Mouse (Mus musculus) central nervous system, embryonic 11.5 days (tissue): Measurements from ENCODE around the gene Tas2r137. TPM values are rescaled to one million over a fixed set of nuclear protein-coding genes. Genes with fewer than 3 reads are reported as not detected.

Experiments used
- polyA plus RNA-seq: library from polyadenylated mRNA; depleted of rRNA; stranded (reverse); fragments of >200 nt; gene quantifications from 2 replicates; pipeline ENCODE4 v1.2.3, GENCODE M21; 2012; rRNA removed

Tas2r137 gene
- polyA plus RNA-seq: 0.06 and 0.16 TPM in 2 replicates

DNA sequence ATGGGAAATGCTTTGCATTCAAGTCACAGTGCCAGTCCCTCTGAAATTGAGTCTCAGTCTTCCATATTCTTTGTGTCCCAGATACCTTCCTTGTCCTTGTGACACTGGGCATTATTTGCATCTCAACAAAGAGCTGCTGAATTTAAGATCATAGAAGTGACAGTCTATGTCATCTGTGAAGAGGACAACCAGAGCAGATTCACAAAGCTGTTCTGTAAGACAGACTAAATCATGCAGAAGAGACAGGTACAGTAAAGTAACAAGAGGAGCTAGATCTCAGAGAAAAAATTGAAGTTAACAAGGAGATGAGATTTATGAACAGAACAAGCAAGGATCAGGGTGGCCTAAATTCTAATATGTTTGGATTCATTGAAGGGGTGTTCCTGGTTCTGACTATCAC lies at the start of gene Tas2r137:
Gene Tas2r137, plus strand, starts transcription at position 301 of the 400 bp plus-strand sequence.

DNA sequence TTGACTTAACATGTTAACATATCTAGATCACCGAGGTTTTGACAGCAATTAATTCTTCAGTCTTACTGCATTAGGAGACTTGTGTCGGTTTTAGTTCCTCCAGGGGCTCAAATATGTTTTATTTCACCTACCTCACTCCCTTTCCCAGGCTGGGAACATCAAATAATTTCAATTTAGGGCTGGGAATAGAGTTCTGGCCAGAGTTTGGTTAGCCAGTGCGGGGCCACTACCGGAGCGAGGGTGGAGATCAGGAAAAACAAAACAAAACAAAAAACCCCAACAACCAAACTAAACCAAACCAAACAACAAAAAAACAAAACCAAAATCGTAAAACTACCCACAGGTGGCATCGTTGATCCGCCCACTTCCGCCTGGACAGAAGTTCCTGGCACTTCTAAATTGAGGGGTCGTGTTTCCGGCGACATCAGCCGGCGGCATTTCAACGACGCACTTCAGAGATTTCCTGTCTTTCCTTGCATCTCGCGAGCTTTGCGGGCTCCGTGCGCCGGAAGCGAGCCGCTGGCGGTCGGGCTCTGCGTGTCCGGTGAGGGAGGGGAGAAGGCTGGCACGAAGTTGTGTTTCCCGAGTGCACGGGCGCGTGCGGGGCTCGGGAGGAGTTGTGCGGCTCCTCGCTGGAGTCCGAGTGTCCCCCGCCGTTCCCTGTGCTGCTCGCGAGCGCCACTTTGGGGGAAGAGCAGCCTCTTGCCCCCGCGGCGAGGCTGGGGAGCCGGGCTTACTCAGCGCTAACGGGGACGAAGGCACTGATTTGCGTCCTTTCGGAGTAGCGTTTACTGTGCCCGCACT lies 19.9 kb upstream of the Tas2r137 start, which contains the start of gene Ssbp1:
Gene Ssbp1, plus strand, starts transcription at position 437 of the 804 bp plus-strand sequence.

DNA sequence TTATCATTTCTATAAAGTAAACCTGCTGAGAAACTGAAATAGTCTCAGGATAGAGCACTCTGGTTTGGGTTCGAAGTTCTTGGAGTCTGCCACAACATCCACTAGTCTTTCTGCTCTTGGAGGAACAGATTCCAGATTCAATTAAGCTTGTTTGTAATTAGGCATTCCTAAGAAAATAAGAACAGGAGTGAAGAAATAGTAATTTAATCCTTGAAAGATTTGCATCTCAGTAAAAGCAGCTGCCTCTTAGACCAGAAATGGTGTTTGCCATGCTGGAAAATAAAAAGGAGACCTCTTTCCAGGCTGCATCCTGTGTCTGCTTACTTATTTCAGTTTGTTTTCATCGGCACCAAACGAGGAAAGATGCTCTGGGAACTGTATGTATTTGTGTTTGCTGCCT lies 2.2 kb downstream of the Tas2r137 start, which contains the start of gene Tas2r108:
Gene Tas2r108, plus strand, starts transcription at position 301 of the 400 bp plus-strand sequence.

DNA sequence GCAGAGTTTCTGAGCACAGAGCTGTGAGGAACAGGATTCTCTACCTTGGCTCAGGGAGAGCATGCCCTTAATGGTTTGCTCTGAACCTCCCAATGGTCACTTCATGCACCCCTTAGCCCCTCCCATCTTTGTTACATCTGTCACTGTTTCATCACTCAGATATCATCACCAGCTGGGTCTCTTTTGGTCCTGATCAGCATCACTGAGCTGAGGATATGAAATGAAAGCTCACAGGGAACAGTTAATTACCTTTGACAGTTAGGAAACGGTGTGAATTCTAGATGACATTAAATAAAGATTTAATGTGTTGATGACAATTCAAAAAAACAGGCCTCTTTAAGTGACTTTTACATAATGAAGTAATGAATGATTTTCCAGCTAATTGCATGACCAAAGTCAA lies 28.4 kb downstream of the Tas2r137 start, which contains the start of gene Prss37:
Gene Prss37, minus strand, starts transcription at position 101 of the 400 bp plus-strand sequence.

Other genes starting within 250 kb of the Tas2r137 start
- 23.9 and 25.1 TPM in 2 replicates for gene Agk, start 166.1 kb upstream of the Tas2r137 start, polyA plus RNA-seq
- 10.6 and 12.1 TPM in 2 replicates for gene E330009J07Rik, start 55.1 kb upstream of the Tas2r137 start, polyA plus RNA-seq
- gene Wee2, start 52.1 kb upstream of the Tas2r137 start, polyA plus RNA-seq: 0.04 and 0.08 TPM in 2 replicates
- gene Ssbp1, start 19.9 kb upstream of the Tas2r137 start, polyA plus RNA-seq: 133 and 140 TPM in 2 replicates
- gene Tas2r108, start 2.3 kb downstream of the Tas2r137 start, polyA plus RNA-seq: 0.18 and 0.63 TPM in 2 replicates
- gene Prss37, start 28.3 kb downstream of the Tas2r137 start, polyA plus RNA-seq: not detected in 2 replicates
- gene Olfr461, start 63.8 kb downstream of the Tas2r137 start, polyA plus RNA-seq: not detected in 2 replicates
- gene Olfr460, start 78.3 kb downstream of the Tas2r137 start, polyA plus RNA-seq: 0.06 and 0.10 TPM in 2 replicates
- gene Clec5a, start 94.6 kb downstream of the Tas2r137 start, polyA plus RNA-seq: 0.52 and 0.73 TPM in 2 replicates
- not detected in 2 replicates for gene Tas2r138, start 122.1 kb downstream of the Tas2r137 start, polyA plus RNA-seq
- 0.37 and 0.41 TPM in 2 replicates for gene Mgam, start 137.6 kb downstream of the Tas2r137 start, polyA plus RNA-seq